Mouse (Mus musculus) heart, adult 2 months (tissue): Measurements from ENCODE around the gene Angel2.

Experiments used
- CTCF ChIP-seq: fragments of 200-600 bp; IDR thresholded peaks from 2 replicates; pipeline ENCODE4 v1.8.1; 2022; ENCODE audit warnings: antibody characterized with exemption, mild to moderate bottlenecking, moderate library complexity
- EP300 ChIP-seq: fragments of 200-500 bp; IDR thresholded peaks from 2 replicates; pipeline ENCODE4 v1.6.1; 2011; ENCODE audit warnings: low read depth, low read length, control low read depth; ENCODE audit not compliant: insufficient read depth
- POLR2A ChIP-seq: fragments of 200-500 bp; IDR thresholded peaks from 2 replicates; pipeline ENCODE4 v1.6.1; 2011; ENCODE audit warnings: mild to moderate bottlenecking, low read depth, low read length, control low read depth; ENCODE audit not compliant: insufficient read depth

DNA sequence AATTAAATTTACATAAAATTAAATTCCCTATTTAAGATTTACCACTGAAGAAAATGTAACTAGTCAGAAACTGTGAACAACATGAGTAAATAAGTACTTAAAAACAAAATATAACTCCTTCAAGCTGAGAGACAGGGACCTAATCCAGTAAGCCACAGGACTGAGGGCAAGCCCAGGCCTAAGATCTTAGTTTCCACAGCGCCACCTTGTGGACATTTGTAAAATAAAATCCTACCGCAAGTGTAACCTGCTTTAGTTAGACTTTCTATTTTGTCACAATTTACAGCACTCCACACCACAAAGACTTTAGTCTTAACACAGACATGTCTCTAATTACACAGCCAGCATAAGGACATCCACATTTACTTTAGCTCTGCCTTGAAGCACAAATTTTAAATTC lies 43.5 kb upstream of the Angel2 start:
- TF ChIP-seq EP300: no peak
- no peak for TF ChIP-seq POLR2A
- peak; percentile 84 for TF ChIP-seq CTCF
